Mouse (Mus musculus) liver, adult 2 months (tissue): Measurements from ENCODE around the gene Cdk5r1.

ENCODE experiments used
- CTCF ChIP-seq: fragments of 200-500 bp; IDR thresholded peaks from 2 replicates; pipeline ENCODE4 v1.5.1; 2011; ENCODE audit warnings: low read depth, low read length, control low read depth
- POLR2A ChIP-seq: fragments of 200-500 bp; IDR thresholded peaks from 2 replicates; pipeline ENCODE4 v1.6.1; 2011; ENCODE audit warnings: low read length, control low read depth; ENCODE audit not compliant: insufficient read depth; ENCODE audit errors: extremely low read depth

- TF ChIP-seq CTCF (no peak), POLR2A (no peak)
These were observed 31.7 kb downstream of the Cdk5r1 start for GRCm38 (mm10) chr11:80508361-80509175.
